Mouse (Mus musculus) ovary, adult 18-20 months (tissue): ENCODE measurements around the gene Tollip.
"Not testable (repeated sequence)": the region's sequence is repeated elsewhere in the genome, so short reads cannot be mapped to it uniquely, and the experiment has no call there.

ENCODE experiments used
- DNase-seq: peaks from one replicate; pipeline ENCODE4 v3.0.0; 2022; ENCODE audit warnings: low spot score, mixed read lengths

The Tollip gene

DNA sequence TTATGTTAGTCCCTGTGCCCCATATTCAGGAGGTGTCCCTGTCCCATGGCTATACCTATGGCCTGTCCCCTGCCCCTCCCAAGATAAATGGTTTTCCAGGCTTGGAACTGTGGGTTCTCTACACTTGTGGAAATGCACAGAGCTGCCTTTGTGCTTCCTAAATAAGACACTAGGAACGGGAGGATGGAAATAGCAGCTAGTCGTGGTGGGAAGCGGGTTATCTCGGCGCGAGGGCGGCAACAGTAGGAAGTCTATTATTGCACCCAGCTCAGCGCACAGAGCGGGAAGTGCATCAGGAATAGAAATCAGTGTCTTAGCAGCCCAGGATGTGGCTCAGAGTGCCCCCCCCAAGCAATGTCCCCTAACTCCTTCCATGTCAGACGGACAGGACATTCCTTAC is 10.3 kb upstream of the Tollip start:
- no peak for DNase-seq

DNA sequence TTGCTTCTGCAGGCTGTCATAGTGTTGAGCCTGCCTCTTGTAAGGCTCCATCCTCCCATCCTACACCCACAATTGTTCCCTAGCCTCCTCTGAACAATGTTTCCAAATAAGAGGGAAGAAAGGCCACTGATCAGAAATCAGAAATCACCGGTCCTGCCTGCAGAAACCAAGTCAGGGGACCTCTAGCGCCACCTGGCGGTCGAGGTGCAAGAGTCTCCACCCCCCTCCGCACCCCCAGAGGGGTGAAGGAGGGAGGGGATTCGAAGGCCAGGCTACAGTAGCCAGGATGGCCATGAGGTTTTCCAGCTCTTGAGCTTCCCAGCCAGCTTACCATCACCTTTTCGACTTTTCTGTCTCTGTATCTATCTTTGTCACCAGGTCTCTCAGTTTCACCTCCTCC is 6.6 kb upstream of the Tollip start:
- no peak for DNase-seq

DNA sequence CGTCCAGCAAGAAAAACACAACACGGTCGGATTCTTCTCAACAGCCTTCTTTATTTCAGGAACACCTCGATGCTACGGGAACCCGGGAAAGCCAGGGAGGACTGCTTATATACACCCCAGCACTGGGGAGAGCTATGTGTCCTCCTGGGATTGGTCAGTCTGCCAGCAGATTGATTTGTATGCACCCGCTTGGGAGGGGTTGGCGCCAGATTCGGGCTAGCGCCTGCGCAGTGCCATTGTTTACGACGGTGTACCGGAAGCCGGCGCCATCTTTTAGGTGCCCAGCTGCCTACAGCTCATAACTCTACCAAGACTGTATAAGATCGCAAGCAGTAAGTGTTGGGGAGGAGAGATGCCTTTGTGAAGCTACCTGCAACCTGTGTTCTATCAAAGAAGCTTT is 5.8 kb upstream of the Tollip start:
- DNase-seq = not testable (repeated sequence)

DNA sequence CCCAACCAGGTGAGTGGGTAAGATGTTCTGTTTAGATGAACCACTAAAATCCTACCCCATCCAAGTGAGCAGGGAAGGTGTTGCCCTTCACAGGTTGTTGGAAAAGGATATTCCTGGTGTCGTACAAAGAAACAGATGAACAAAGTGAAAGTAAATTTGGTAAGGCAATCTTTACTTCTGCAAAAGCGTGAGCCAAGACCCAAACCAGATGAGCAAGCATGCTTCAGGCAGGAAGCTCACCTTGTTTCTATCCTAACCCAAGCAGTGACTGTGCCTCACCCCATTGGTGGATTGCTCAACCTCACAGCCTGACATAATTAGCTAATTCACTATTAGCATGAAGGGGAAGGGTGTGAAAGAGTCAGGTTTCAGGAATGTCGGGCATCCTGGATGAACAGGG is 7.0 kb downstream of the Tollip start:
- no peak for DNase-seq

DNA sequence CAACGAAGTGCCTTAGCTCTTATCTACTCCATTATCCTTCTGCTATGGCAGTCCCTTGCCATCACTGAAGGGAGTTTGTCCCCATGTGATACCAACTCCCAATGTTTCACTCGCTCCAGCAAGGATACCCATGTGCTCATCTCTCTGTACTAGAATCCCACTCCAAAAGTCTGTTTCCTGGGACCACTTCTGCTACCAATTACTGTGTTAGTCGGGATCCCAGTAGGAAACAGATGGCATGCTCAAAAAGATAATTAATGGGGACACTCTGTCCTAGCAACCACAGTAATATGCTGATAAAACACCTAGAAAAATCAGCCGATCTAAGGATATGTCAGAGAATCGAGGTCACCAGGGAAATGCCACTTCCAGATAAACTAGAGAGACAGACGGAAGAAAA is 9.7 kb downstream of the Tollip start:
- no peak for DNase-seq

DNA sequence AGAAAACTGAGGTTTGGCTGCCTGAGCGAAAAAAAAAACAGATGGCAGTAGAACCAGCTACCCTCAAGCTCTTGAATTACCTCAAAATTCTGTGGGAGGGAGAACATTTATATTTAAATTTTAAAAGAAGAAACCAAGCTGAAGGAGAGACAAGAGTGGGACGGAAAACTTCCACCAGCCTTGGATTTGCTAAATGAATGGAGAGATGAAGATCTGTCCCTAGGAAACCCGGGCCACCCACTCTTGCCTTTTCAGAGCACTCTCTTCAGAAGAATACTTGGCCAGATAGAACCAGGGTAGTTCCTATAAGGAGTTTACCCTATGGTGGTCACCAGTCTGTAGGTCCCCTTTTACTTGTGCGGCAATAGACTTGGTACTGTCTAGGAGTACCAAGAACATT is 15.5 kb downstream of the Tollip start:
- no peak for DNase-seq

DNA sequence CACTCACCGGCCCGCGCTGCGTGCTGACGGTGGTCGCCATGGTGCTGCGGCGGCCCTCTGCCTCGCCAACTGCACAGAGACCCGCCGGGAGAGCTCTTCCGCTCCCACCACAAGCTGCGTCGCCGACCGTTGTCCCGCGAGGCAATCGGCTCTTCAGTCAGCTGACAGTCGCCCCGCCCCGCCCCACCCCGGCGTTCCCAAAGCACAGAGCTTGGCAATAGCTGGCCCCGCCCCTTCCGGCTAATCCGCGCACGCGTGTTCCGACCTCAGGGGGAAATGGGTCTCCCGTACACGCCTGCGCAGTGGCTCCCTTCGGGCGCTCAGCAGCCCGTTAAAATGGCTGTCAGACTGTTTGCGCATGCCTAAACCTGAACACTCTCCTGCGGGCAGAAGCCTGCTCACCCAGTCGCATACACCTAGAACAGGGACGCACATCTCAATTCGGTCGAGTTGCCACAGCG is 16.0 kb downstream of the Tollip start:
- DNase-seq = peak; percentile 98

DNA sequence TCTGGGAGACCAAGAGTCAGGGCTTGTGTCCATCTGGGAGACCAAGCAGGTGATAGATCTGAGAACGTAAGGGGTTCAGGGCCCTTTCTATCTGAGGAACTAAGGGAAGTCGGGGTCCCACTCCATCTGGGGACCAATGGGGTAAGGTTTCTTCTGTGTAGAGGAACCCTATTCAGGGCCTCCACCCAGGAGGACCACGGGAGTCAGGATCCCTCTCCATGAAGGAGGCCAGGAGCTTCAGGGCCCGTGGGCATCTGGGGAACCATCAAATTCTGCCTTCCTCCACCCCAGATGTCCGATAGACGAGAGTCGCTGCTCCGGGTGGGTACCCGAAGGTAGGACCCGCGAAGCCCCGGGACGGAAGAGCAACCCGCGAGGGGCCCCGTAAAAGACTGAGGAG is 16.5 kb downstream of the Tollip start:
- no peak for DNase-seq

DNA sequence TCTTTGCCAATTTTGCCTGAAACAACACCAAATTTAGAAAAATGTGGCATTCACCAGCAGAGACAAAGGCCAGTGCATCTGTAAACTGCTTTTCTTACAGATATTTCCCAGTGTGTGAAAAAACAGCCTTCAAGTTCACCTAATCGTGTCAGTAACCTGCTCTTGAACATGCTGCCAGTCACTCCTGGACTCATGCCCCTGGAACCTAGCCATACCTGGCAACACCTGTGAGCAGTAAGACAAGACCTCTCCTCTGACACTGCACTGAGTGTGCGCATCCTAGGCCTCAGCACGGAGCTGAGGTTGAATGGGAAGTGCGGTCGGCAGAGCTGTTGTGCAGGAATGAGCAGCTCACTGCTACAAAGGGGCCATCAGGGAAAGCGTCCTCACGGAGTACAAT is 26.2 kb downstream of the Tollip start:
- no peak for DNase-seq

DNA sequence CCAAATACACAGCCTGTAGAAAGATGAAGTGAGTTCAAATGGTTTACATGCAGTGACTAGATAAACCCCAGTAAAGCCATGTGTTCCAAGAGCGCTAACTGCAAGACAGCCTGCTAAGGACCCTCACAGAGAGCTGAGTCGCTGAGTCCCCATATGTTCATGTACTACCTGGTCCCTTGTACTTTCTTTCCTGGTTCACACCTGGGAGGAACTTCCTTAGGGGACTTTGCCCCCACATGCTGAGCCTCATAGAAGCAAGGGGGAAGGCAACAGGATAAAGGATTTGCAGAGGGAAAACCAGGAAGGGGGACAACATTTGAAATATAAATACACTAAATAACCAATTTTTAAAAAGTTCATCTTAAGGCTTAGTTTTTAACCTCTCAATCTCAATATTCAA is 39.5 kb downstream of the Tollip start:
- no peak for DNase-seq

DNA sequence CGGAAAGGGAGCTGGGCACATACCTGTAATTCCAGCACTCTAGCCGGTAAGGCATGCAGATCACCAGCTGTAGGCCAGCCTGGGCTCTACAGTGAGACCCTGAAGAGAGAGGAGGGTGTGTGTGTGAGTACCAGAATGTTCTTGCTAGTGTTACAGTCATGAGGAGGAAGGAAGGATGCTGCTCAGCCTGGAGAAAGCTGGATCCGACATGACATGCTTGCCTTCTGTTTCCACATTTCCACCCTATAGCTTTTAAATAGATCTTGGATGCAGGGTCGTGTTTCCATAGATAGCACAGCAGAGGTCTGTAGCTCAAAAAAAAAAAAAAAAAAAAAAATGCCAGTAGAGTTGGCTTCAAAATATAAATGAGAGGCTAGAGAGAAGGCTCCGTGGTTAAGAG is 43.4 kb downstream of the Tollip start:
- DNase-seq = no peak

DNA sequence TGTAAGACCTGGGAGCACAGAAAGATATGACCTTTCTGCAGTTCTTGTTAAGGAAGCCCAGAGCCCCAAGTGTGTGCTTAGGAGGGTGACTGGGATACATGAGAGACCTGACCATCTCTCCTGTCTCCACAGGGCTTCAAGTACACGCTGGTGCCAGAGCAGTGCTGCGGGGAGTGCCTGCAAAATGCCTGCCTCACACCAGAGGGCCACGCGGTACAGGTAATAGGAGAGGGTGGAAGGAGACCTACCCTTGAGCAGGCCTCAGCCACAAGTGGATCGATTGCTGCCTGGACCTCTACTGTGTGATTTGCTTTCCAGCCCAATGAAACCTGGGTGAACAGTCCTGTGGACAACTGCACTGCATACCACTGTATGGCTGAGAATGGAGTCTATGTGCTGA is 47.8 kb downstream of the Tollip start:
- DNase-seq = no peak

DNA sequence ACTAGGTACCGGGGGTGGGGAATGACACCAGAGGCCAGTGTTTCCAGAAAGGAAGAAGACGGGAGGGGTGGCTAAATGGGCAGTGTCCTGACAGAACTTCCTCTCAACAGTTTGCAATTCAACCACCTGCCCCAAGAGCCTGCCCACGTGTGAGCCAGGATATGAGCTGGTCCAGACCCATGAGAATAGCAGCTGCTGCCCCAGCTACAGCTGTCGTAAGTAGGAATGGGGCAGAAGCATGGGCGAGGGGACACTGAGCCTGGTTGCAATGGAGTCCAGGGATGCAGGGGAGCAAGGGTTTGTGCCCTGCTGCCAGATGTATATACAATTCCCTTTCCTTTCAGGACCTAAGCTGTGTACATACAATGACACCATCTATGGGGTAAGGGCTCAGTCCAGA is 48.7 kb downstream of the Tollip start:
- no peak for DNase-seq

DNA sequence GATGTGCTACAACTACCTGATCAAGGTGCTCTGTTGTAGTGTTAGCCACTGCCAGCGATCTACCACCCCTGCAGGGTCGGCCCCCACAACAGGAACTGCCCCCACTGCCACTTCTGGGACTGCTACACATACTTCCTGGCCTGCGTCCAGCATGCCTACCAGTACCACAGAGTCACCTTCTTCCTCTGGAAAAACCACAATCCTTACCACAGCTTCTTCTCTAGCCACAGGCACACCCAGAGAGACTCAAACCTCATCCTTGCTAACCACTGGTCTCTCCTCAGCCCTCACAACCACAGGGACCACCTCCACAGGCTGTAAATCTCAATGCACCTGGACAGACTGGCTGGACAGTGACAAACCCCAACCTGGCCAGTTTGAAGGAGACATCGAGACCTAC is 57.3 kb downstream of the Tollip start:
- DNase-seq = no peak

DNA sequence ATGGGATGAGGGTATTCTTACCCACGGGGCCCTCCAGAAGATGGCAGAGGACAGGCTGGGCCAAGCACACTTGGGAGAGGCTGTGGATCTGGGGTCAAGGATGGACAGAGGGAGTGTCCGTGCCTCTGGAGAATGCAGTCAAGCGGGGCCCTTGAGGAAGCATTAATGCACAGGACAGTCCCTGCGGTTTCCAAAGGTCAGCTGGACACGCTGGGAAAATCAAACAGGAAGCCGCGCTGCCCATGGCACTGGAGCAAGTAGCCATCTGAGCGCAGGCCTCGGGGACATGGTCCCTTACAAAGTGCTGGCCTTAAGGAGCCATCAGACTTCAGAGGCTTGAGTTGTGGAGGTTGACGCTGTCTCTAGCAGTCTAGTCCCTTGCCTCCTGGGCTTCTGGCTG is 78.0 kb downstream of the Tollip start:
- no peak for DNase-seq

DNA sequence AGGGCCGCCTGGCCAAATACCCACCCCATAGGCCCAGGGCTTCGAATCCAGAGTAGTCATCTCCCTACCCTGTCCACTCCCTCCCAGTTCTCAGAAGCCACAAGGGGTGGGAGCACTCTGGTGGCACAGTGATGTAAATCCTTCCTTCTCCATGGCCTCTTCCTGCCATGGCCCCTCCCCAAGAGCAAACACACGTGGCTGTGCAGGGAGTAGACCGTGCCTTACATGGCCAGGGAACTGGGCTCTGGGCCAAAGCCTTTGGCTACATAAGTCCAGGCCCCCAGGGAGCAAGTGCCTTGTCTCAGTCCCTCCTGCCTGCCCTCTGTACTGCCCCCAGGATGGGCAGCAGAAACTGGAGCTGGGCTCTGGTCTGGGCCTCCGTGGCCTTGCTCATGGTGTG is 79.5 kb downstream of the Tollip start, which contains the start of gene Muc5b:
Gene Muc5b, plus strand, starts transcription at position 292 of the 400 bp plus-strand sequence.
- DNase-seq = no peak

DNA sequence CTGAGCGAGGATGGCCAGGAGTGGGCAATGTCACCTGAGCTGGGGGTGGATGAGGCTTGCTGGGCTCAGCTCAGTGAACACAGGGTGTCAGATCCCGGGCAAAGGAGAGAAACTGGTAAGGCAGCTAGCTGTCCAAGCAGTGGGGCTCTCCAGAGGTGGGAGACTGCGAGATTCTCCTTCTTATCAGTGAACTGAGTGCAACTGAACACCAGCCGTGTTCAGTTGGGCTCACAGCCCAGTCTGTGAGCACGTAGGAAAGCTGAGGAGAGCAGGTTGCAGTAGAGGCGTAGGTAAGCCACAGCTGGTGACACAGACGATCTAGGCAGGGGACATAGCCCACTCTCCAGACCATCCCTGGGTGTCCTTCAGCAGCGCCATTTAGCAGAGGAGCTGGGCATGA is 81.9 kb downstream of the Tollip start:
- DNase-seq = no peak

DNA sequence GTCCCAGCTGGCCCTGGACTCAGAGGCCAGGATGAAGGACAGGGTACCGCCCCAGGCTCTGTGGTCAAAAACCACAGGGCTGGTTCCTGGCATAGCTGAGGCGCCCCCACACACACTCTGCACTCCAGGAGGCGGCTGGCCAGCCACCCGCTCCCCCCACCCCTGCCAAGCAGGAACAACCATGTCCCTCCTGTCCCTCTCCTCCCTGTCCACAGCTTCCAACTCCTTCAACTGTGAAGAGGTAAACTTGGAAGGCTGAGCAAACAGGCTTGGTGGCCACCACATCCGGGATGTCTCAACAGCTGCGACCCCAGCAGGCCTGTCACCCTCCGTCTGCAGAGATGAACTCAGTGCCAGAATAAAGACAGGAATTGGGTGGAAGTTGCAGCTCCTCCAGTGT is 82.4 kb downstream of the Tollip start:
- DNase-seq = no peak
